Mouse (Mus musculus): ENCODE data around the gene Wdr19.

DNA sequence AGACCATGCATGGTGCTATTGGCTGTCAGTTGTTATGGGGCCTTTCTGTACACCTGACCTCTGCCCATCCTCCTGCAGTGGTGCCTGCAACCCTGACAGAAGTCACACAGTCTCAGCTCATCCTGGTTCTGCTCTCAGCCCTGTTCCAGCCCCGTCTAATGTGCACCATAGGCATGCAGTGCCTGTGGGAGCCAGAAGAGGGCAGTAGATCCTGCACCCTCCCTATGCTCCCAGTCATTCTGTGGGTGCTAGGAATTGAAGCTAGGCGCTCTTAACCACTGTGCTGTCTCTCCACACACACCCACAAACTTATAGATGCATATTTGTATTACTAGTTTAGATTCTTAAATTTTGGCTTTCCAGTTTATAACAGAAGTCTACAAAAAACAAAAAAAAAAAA lies 42.6 kb upstream of the Wdr19 start:
- no peak for TF ChIP-seq EP300 (IDR thresholded peaks at IDR 0.05; ENCODE audit: insufficient read depth, low read depth, low read length)
- peak; percentile 97 for TF ChIP-seq CTCF (IDR thresholded peaks at IDR 0.05; ENCODE audit: low read depth, low read length)
- TF ChIP-seq POLR2A (IDR thresholded peaks at IDR 0.05; ENCODE audit: insufficient read depth, low read length) = no peak

Data from ES-Bruce4 (cell line).